Mouse (Mus musculus) layer of hippocampus, adult 6 months (tissue): Measurements from ENCODE around the gene Olfr623. TPM values are rescaled to one million over a fixed set of nuclear protein-coding genes. Genes with fewer than 3 reads are reported as not detected.

Source experiments
- long read RNA-seq, 2 experiments: library from polyadenylated mRNA; unstranded; transcript quantifications; one replicate each; pipeline ENCODE4 v2.0.0; 2019 to 2020
- polyA plus RNA-seq: library from polyadenylated mRNA; unstranded; fragments of <200 nt; fragmentation: Nextera tagmentation; gene quantifications from 2 replicates; pipeline ENCODE4 v1.2.3, GENCODE M21; 2021

The Olfr623 gene
- not detected in 2 replicates for polyA plus RNA-seq
- long read RNA-seq, experiment 1: 0 reads
- long read RNA-seq, experiment 2: 0 reads

DNA sequence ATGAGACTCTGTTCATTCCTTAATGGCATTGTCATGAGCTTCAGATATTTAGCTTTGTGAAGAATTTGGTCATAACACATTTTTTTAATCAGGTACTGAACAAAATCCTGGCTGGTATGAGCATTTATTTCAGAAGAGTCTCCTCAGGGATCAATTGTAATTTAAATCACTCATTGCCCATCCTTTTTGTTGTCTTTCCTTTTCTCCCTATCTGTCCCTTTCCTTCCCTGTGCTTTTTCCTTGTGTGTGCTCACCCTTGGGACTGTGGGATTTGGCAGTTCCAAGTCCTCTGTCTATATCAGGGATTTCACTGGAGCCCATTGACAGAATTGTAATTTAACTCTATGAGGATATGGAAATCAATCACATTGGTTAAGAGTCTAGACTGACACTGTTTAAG lies at the start of gene Olfr623:
TSS of gene Olfr623 (minus strand) at position 101 of the 400 bp plus-strand sequence.

DNA sequence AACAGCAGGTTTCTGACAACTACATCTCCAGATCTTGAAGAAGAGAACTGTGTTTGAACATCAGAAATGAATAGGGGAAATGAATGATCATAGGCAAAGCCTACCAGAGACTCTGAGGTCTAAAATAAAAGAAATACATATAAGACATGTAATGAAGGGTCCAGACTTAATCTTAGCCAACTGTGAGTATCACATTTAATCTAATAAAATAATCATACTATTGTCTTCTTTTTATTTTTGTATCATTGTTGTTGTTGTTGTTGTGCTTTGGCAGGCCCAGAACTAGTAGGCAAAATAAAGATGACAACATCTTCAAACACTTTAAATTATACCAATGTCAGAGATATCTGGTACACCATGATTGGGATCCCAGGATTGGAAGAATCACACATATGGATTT lies 18.9 kb upstream of the Olfr623 start, which contains the start of gene Olfr625-ps1:
TSS of gene Olfr625-ps1 (plus strand) at position 301 of the 400 bp plus-strand sequence.

DNA sequence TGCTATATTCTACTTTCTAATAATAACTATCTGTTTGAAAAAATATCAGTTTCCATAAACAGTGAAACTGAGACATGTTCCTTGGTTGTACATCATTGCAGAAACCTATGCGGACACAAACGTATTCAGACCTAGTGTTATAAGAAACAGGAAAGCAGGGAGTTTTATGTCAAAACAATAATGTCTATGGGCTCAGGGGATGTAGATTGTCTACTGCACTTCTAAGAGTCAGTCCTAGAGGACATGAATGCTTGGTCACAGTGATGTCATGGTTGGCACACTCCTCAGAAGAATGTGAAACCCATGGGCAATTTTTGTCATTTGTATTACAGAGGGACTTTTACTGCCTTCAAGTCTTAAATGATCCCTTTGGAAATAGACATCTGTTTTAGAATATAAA lies 7.6 kb upstream of the Olfr623 start, which contains the start of gene Olfr624:
TSS of gene Olfr624 (minus strand) at position 101 of the 400 bp plus-strand sequence.

DNA sequence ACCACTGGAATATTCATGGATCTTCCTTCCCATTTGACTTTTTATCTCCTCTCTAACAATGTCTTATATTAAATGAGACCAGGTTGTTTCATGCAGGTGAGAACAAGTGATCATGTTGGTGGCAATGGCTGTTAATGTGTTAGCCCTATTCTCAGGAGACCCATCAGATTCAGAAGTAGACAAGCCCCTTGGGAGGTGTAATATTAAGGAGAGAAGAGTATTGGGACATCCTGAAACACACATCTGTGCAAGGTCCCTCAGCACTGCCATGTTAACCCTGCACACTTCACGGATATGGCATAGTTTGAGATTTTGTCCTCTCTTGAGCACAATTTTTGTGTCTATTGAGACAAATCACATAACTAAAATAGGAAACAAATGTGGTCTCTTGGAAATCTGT lies 20.9 kb downstream of the Olfr623 start, which contains the start of gene Olfr622:
TSS of gene Olfr622 (minus strand) at position 101 of the 400 bp plus-strand sequence.

DNA sequence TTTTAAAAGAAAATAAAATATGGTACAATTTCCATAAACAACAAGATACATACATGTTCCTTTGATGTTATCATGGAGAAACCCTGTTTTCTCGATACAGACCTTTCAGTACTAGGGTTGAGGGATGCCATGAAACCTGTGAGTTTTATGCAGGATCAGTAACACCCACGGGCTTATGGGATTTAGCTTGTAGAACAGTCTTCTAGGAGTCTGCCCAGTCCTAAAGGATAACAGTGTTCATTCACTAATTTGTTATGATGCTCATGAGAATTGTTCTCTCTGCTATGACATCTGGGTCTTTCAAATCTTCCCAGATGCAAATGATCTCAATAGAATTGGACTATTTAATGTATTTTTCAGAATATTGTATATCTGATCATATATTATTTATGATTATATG lies 51.1 kb downstream of the Olfr623 start, which contains the start of gene Olfr620:
TSS of gene Olfr620 (minus strand) at position 101 of the 400 bp plus-strand sequence.

Other genes starting within 250 kb of the Olfr623 start
- gene Usp17lc, start 248.6 kb downstream of the Olfr623 start, polyA plus RNA-seq: not detected in 2 replicates
- not detected in 2 replicates for gene Olfr605, start 218.3 kb downstream of the Olfr623 start, polyA plus RNA-seq
- not detected in 2 replicates for gene Olfr606, start 214.7 kb downstream of the Olfr623 start, polyA plus RNA-seq
- gene Olfr607, start 199.5 kb downstream of the Olfr623 start, polyA plus RNA-seq: not detected in 2 replicates
- gene Olfr608, start 193.8 kb downstream of the Olfr623 start, polyA plus RNA-seq: not detected in 2 replicates
- gene Olfr609, start 165.6 kb downstream of the Olfr623 start, polyA plus RNA-seq: not detected in 2 replicates
- not detected in 2 replicates for gene Olfr610, start 151.6 kb downstream of the Olfr623 start, polyA plus RNA-seq
- gene Olfr611, start 142.9 kb downstream of the Olfr623 start, polyA plus RNA-seq: not detected in 2 replicates
- gene Olfr612, start 121.0 kb downstream of the Olfr623 start, polyA plus RNA-seq: not detected in 2 replicates
- not detected in 2 replicates for gene Olfr613, start 115.6 kb downstream of the Olfr623 start, polyA plus RNA-seq
- not detected in 2 replicates for gene Olfr615, start 107.6 kb downstream of the Olfr623 start, polyA plus RNA-seq
- gene Olfr616, start 94.6 kb downstream of the Olfr623 start, polyA plus RNA-seq: not detected in 2 replicates
- not detected in 2 replicates for gene Olfr617, start 90.6 kb downstream of the Olfr623 start, polyA plus RNA-seq
- not detected in 2 replicates for gene Olfr618, start 73.6 kb downstream of the Olfr623 start, polyA plus RNA-seq
- not detected in 2 replicates for gene Olfr619, start 63.1 kb downstream of the Olfr623 start, polyA plus RNA-seq
- gene Olfr620, start 51.2 kb downstream of the Olfr623 start, polyA plus RNA-seq: not detected in 2 replicates
- gene Olfr622, start 21.0 kb downstream of the Olfr623 start, polyA plus RNA-seq: not detected in 2 replicates
- gene Olfr624, start 7.5 kb upstream of the Olfr623 start, polyA plus RNA-seq: not detected in 2 replicates
- gene Olfr625-ps1, start 19.0 kb upstream of the Olfr623 start, polyA plus RNA-seq: not detected in 2 replicates
- not detected in 2 replicates for gene Olfr243, start 51.0 kb upstream of the Olfr623 start, polyA plus RNA-seq
- gene Olfr628, start 66.7 kb upstream of the Olfr623 start, polyA plus RNA-seq: not detected in 2 replicates
- gene Olfr629, start 81.2 kb upstream of the Olfr623 start, polyA plus RNA-seq: not detected in 2 replicates
- gene Olfr630, start 93.6 kb upstream of the Olfr623 start, polyA plus RNA-seq: not detected in 2 replicates
- gene Olfr69, start 107.9 kb upstream of the Olfr623 start, polyA plus RNA-seq: not detected in 2 replicates
- not detected in 2 replicates for gene Olfr68, start 116.0 kb upstream of the Olfr623 start, polyA plus RNA-seq
- not detected in 2 replicates for gene Olfr67, start 128.1 kb upstream of the Olfr623 start, polyA plus RNA-seq
- gene Hbb-bt, start 150.3 kb upstream of the Olfr623 start, polyA plus RNA-seq: 0.80 and 2.0 TPM in 2 replicates
- 6.5 and 12.6 TPM in 2 replicates for gene Hbb-bs, start 164.4 kb upstream of the Olfr623 start, polyA plus RNA-seq
- gene Hbb-bh2, start 176.8 kb upstream of the Olfr623 start, polyA plus RNA-seq: not detected in 2 replicates
- not detected in 2 replicates for gene Hbb-bh1, start 179.5 kb upstream of the Olfr623 start, polyA plus RNA-seq
- gene Hbb-y, start 189.5 kb upstream of the Olfr623 start, polyA plus RNA-seq: not detected in 2 replicates
- not detected in 2 replicates for gene Olfr66, start 222.6 kb upstream of the Olfr623 start, polyA plus RNA-seq
- not detected in 2 replicates for gene Olfr64, start 230.8 kb upstream of the Olfr623 start, polyA plus RNA-seq
- not detected in 2 replicates for gene Olfr65, start 239.8 kb upstream of the Olfr623 start, polyA plus RNA-seq